Mouse (Mus musculus): ENCODE measurements around the gene Mmrn1.

DNA sequence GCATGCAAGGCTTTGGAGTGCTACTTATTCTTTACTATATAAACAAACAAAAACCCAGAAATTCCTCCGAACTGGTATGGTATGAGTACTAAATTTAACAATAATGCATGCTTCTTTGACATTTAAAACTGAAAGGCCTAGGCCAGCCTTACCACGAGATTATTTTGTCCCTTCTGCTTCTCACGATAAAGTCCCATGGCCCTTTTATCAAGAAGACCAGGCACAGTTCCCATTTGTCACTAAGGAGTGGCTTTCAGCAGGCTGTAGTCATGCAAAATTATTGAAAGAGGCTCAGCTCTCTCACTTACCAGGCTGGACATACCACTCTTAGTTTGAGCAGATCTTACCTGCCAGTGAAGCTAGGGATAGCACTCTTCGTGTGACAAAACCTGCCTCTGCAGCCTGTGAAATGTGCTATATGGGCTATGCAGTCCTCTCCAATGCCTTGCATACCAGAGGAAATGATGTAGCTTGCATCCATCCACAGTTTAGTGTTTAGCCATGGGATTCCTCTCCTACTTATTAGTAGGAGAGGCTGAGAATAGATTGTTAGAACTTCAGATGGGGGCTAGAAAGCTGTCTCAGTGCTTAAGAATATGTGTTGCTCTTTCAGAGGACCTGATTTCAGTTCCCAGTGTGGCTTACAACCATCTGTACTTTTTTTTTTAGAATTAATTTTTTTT is 10.8 kb downstream of the Mmrn1 start:
- TF ChIP-seq CTCF (IDR thresholded peaks at IDR 0.05; ENCODE audit: borderline replicate concordance, extremely low read depth, insufficient read depth, insufficient read length): no peak
- no peak for TF ChIP-seq POLR2A (IDR thresholded peaks at IDR 0.05; ENCODE audit: borderline replicate concordance, extremely low read depth, insufficient read depth, insufficient read length, poor library complexity, severe bottlenecking)
